Mouse (Mus musculus) testis, adult 2 months (tissue): ENCODE measurements around the gene Lyrm4. TPM values are rescaled to one million over a fixed set of nuclear protein-coding genes. Genes with fewer than 3 reads are reported as not detected.

Experiments used
- H3K27ac ChIP-seq: fragments of 200-500 bp; 2 replicates; pipeline ENCODE4 v1.5.1; 2012; ENCODE audit warnings: low read depth, low read length; ENCODE audit not compliant: control insufficient read depth, insufficient read depth
- H3K27me3 ChIP-seq: fragments of 200-500 bp; 2 replicates; pipeline ENCODE4 v1.6.1; 2012; ENCODE audit warnings: mild to moderate bottlenecking, low read length, moderate library complexity; ENCODE audit not compliant: control insufficient read depth, insufficient read depth
- H3K36me3 ChIP-seq: fragments of 200-500 bp; 2 replicates; pipeline ENCODE4 v1.6.1; 2012; ENCODE audit warnings: mild to moderate bottlenecking, low read length; ENCODE audit not compliant: control insufficient read depth, insufficient read depth
- H3K4me1 ChIP-seq: fragments of 200-500 bp; 2 replicates; pipeline ENCODE4 v1.6.1; 2012; ENCODE audit warnings: low read length; ENCODE audit not compliant: control insufficient read depth, insufficient read depth
- H3K4me3 ChIP-seq: fragments of 200-500 bp; 2 replicates; pipeline ENCODE4 v1.5.1; 2012; ENCODE audit warnings: low read depth, mild to moderate bottlenecking, low read length, moderate library complexity, mixed read lengths; ENCODE audit not compliant: control insufficient read depth
- CTCF ChIP-seq: fragments of 200-500 bp; IDR thresholded peaks from 2 replicates; pipeline ENCODE4 v1.5.1; 2012; ENCODE audit warnings: low read depth, mild to moderate bottlenecking, inconsistent platforms, low read length, moderate library complexity; ENCODE audit not compliant: control insufficient read depth, insufficient read depth, insufficient replicate concordance
- POLR2A ChIP-seq: fragments of 200-500 bp; IDR thresholded peaks from 2 replicates; pipeline ENCODE4 v1.6.1; 2012; ENCODE audit warnings: low read depth, mild to moderate bottlenecking, inconsistent platforms, low read length, moderate library complexity; ENCODE audit not compliant: control insufficient read depth
- polyA plus RNA-seq: library from polyadenylated mRNA; depleted of rRNA; stranded (reverse); fragments of >200 nt; gene quantifications from 2 replicates; pipeline ENCODE4 v1.2.3, GENCODE M21; 2012

Lyrm4 gene
- polyA plus RNA-seq, 1 experiment, result 3.0 TPM

DNA sequence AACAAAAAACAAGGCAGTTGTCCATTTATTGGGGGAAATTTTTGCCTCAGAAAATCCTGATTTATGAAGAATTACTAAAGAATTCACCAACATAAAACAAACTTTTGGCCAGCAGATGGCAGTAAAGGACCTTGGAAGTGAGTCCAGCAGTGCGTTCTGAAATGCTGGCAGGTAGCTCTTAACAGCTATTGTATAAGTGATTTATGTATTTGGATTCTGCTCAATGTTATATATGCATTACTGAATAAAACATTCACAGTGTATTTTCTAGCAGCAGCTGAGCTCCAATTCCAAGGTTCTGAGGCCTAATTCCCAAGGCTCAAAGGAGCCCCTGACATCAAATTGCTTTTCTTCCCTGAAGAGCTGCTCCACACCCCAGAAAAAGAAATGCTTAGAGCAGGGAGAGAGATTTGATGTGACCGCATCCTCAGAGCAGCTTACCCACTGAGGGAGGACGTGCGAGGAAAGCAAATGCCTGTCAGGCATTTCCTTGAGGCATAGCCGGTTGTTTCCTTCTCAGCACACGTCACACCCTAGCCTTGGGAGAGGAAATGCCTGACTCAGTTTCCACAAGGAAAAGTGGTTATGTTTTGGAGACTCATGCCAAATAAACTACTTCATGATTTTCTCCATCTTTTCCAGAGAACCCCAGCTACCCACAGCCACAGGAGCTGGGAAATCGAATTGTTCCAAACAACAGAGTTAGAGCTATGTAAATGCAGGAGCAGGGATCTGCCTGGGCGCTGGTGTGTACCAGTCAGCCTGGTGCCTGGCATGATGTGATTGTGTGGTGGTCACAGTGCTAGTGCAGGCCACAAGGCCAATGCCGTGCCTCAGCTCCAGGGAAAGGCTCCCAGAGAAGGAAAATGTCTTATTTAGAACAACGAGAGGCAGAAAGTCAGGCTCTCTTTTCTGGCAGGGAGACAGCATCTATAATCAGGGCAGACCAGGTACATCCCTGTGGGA lies 97.7 kb downstream of the Lyrm4 start:
- no peaks in the 10 kb centered on the region for H3K27me3 ChIP-seq
- no peak overlapping the region for H3K27ac ChIP-seq
- H3K4me3 ChIP-seq, result no peak overlapping the region
- H3K4me1 ChIP-seq, result no peaks in the 10 kb centered on the region
- H3K36me3 ChIP-seq, result no peaks in the 10 kb centered on the region
- TF ChIP-seq CTCF (no peak), POLR2A (no peak)

DNA sequence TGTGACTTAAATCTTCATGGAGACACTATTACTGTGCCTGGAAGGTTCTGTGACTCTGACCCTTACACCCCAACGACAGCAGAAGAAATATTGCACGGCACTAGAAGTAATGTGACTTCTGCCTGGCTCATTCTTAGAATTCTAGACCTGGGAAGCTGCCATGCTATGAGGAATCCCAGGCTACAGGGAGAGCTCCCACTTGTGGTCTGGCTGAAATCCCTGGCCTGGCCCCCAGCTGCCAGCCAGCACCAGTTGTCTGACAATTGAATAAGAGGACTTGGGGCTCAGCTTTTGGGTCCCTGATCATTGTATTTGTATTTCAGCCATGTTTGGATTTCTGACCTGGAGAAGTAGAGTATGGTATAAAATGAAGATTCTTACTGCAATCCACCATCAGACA lies 99.3 kb downstream of the Lyrm4 start:
- Histone ChIP-seq H3K36me3 (no peaks in the 10 kb centered on the region), H3K4me3 (no peak overlapping the region), H3K27me3 (no peaks in the 10 kb centered on the region), H3K27ac (no peak overlapping the region), H3K4me1 (no peaks in the 10 kb centered on the region)
- no peak for TF ChIP-seq CTCF
- TF ChIP-seq POLR2A, result no peak

DNA sequence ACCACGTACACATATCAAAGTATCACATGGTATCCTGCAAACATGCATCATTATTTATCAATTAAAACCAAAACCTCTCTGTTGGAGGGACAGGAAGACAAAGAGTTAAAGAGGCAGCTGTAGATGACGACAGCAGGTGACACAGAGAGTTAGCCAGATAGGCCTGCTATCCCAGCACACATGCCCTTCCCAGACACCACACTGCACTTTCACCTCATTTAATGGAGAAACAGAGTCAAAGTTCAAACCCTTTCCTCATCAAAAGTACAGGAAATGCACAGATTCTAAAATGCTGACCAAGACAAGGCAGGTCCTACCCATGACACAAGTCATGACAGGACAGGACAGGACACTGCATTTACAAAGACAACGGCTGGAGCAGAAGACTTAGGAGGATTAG lies 101.7 kb downstream of the Lyrm4 start:
- no peaks in the 10 kb centered on the region for H3K27me3 ChIP-seq
- H3K36me3 ChIP-seq, result no peaks in the 10 kb centered on the region
- TF ChIP-seq POLR2A (no peak), CTCF (no peak)
- H3K27ac ChIP-seq, result no peak overlapping the region
- no peaks in the 10 kb centered on the region for H3K4me1 ChIP-seq
- H3K4me3 ChIP-seq, result no peak overlapping the region

DNA sequence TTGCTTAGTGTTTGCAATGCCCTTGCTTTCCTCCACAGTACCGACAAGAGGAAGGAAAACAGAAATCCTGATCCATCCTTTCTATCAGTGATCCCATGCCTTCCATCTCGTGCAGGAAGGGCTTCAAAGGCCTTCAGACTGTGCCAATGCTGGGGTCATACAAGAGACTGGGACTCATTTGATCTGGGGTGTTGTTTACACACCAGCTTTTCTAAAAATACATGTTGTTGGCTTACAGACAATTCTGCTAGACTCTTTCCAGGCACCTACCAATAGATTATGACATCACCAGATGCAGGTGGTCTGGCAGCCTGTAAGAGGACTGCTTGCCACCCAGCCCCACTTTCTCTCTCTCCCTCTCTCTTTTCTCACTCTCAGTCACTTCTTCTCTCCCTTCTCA lies 107.3 kb downstream of the Lyrm4 start:
- TF ChIP-seq CTCF, result no peak
- no peak for TF ChIP-seq POLR2A
- Histone ChIP-seq H3K4me3 (no peak overlapping the region; the same call in 1 of the 2 replicates), H3K27me3 (no peaks in the 10 kb centered on the region), H3K4me1 (no peaks in the 10 kb centered on the region), H3K27ac (peak overlapping the region; percentile 25; the same call in 1 of the 2 replicates), H3K36me3 (no peaks in the 10 kb centered on the region)

DNA sequence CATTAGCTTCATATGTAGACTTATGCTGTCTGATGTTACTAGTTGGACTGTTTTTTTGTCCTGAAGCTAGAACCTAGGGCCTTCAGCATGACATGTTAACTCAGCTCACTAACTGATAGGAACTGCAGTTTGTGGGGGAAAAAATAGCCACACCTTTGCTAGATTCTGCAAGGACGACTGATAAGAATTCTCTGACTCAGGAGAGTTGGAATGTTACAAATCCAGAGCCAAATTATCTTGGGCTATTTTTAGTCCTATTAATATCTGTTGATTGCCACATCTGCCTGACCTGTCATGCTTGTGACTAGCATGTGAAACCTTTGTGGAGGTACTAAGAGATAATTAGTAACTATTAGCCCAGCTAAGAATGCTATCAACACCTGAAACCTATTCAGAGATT lies 116.5 kb downstream of the Lyrm4 start:
- Histone ChIP-seq H3K27me3 (no peaks in the 10 kb centered on the region), H3K36me3 (no peaks in the 10 kb centered on the region), H3K27ac (no peak overlapping the region), H3K4me1 (no peaks in the 10 kb centered on the region), H3K4me3 (no peak overlapping the region)
- TF ChIP-seq POLR2A (no peak), CTCF (no peak)

DNA sequence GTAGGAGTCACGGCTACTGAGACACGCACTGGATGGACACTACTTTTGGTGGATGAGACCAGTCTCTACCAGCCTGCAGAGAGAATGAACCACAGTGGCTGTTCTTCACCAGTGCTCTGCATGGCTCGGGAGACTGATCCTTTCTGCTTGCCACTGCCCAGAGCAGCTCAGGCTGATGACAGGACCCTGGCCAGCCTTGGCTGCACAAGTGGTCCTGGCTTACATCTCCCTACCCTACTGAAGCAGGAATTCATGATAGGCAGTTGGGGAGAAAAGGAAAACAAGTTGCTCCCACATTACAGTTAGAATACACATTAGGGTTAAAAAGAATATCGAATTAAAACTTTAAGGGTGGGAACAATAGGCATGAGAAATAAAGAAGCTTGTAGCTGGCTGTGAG lies 119.7 kb downstream of the Lyrm4 start:
- no peak for TF ChIP-seq POLR2A
- no peaks in the 10 kb centered on the region for H3K36me3 ChIP-seq
- no peak overlapping the region for H3K27ac ChIP-seq
- H3K4me3 ChIP-seq, result no peak overlapping the region
- no peaks in the 10 kb centered on the region for H3K27me3 ChIP-seq
- no peaks in the 10 kb centered on the region for H3K4me1 ChIP-seq

DNA sequence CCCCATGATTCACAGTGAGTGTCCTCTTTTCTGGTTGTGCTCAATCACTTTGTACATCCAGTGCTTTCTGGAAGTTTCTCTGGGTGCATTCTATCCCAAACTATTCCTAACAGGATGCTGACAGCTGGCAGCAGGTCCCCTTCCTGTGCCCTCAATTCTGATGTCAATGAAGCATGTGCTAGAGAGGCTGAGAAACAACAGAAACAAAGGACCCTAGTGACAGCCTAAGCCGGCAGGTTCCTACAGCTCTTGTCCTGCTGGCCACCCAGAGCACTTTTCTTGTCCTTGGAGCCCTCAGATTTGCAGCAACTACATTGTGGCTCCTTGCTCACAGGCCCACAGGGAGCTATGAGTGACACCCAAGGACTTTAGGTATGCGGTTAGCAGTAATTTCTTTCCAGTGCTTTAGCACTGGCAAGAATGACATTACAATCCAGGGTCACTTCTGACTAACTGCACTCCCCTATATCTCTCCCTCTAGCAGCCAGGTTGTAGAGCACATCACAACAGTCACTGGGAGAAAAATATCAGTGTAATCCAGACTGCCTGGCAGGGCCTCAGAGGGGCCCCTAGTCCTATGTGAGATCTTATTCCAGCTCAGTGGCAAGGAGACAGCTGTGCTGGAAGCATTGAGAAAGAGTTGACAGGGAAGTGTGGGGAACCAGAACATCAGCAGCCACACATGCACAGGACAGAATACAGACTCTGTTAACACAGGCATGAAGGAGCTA lies 121.5 kb downstream of the Lyrm4 start:
- no peak overlapping the region for H3K27ac ChIP-seq
- no peak for TF ChIP-seq CTCF
- TF ChIP-seq POLR2A, result no peak
- no peaks in the 10 kb centered on the region for H3K36me3 ChIP-seq
- H3K4me3 ChIP-seq, result no peak overlapping the region
- H3K27me3 ChIP-seq, result no peaks in the 10 kb centered on the region
- H3K4me1 ChIP-seq, result no peaks in the 10 kb centered on the region
